Mouse (Mus musculus) midbrain, postnatal 0 days (tissue): ENCODE results near the gene Gm36245. TPM values are rescaled to one million over a fixed set of nuclear protein-coding genes. Genes with fewer than 3 reads are reported as not detected.

Experiments used
- ATAC-seq: fragments of 200-750 bp; cut with Nextera tagmentation; 2 replicates; pipeline ENCODE4 v1.8.0; 2017; ENCODE audit warnings: moderate number of reproducible peaks, mild to moderate bottlenecking, moderate TSS enrichment, moderate library complexity; ENCODE audit not compliant: low FRiP score
- DNase-seq: peaks from one replicate; pipeline ENCODE4 v3.0.0-alpha.2; 2015; ENCODE audit warnings: low spot score
- H3K27ac ChIP-seq: fragments of 300-500 bp; sonication (generic); 2 replicates; pipeline ENCODE4 v1.5.1; 2014; ENCODE audit warnings: low read depth, mild to moderate bottlenecking, low read length, mixed read lengths
- H3K27me3 ChIP-seq: fragments of 300-500 bp; sonication (generic); 2 replicates; pipeline ENCODE4 v1.6.1; 2014; ENCODE audit warnings: low read length, control low read depth, mixed read lengths; ENCODE audit not compliant: insufficient read depth
- H3K36me3 ChIP-seq: fragments of 300-500 bp; sonication (generic); 2 replicates; pipeline ENCODE4 v1.6.1; 2014; ENCODE audit warnings: low read length, control low read depth, mixed read lengths; ENCODE audit not compliant: insufficient read depth
- H3K4me1 ChIP-seq: fragments of 300-500 bp; sonication (generic); 2 replicates; pipeline ENCODE4 v1.6.1; 2014; ENCODE audit warnings: mild to moderate bottlenecking, control low read depth, antibody characterized with exemption, low read length, mixed read lengths; ENCODE audit not compliant: insufficient read depth
- H3K4me2 ChIP-seq: fragments of 300-500 bp; sonication (generic); 2 replicates; pipeline ENCODE4 v1.6.1; 2014; ENCODE audit warnings: low read depth, mild to moderate bottlenecking, low read length, mixed read lengths; ENCODE audit not compliant: poor library complexity, severe bottlenecking
- H3K4me3 ChIP-seq: fragments of 300-500 bp; sonication (generic); 2 replicates; pipeline ENCODE4 v1.5.1; 2014; ENCODE audit warnings: low read depth, mild to moderate bottlenecking, low read length, moderate library complexity
- H3K9ac ChIP-seq: fragments of 300-500 bp; sonication (generic); replicated peaks from 2 replicates; pipeline ENCODE4 v1.6.1; 2014; ENCODE audit warnings: mild to moderate bottlenecking, low read length, moderate library complexity, mixed read lengths; ENCODE audit not compliant: poor library complexity, severe bottlenecking
- H3K9me3 ChIP-seq: fragments of 300-500 bp; sonication (generic); 2 replicates; pipeline ENCODE4 v1.6.1; 2016; ENCODE audit warnings: low read length, control low read depth
- CTCF ChIP-seq: IDR thresholded peaks from 2 replicates; pipeline ENCODE4 v1.5.1; 2016; ENCODE audit warnings: antibody characterized with exemption, mild to moderate bottlenecking
- WGBS: fragments of 180-500 bp; shearing (Covaris S2); extraction: QIAGEN DNeasy Blood & Tissue Kit; methylation state at CpG from one replicate; pipeline ENCODE4 v1.1.7; 2014; 5-methylcytosine and 5-hydroxymethylcytosine counted together
- polyA plus RNA-seq: library from polyadenylated mRNA; unstranded; fragments of >200 nt; fragmentation: Nextera tagmentation; extraction: Ambion mirVana; gene quantifications from 2 replicates; pipeline ENCODE4 v1.2.1, GENCODE M21; 2015
- total RNA-seq: library from RNA; depleted of rRNA; stranded (reverse); fragments of >200 nt; gene quantifications from 2 replicates; pipeline ENCODE4 v1.2.3, GENCODE M21; 2014

Gene Gm36245
- total and polyA plus RNA-seq, 2 experiments from 2014 or later = not detected

DNA sequence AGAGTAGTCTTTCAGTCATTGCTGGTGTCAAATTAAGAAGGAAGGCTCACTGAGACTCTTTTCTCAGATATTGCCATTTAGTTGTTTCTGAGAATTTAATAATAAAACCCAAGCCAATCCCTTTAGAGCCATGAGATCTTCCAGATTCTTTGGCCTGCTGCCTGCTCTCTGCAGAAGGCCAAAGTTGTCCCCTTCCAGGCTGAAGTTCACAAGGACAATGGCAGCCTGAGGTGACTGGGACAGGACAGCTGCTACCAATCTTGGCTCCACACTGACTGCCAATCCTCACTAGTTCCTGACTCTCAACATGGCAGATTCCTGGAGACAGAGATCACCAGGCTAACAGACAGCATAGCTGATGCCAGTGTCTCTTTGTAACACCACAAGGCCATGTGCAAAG, 12.0 kb upstream of the Gm36245 start:
- no peak for DNase-seq

DNA sequence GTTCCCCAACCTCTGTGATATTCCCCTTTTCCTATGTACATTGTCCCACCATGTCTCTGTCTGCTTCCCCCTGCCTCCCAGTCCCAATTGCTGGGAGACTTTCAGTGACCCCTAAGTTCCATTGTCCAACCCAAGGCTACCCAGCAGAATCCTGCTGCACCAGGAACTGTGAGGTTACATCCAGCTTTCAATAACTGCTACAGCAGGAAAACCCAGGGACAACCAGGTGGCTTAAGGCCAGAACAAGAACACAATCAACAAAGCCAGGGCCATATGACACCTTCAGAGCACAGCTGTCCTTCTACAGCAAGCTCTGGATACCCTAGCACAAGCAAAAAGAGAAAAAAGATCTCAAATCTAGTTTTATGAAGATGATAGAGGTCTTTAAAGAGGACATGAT, 10.1 kb upstream of the Gm36245 start:
- Histone ChIP-seq H3K4me3 (no peak overlapping the region), H3K27me3 (no peaks in the 10 kb centered on the region), H3K4me1 (no peaks in the 10 kb centered on the region), H3K9ac (no peak overlapping the region), H3K9me3 (no peaks in the 10 kb centered on the region; the same call in 1 of the 2 replicates), H3K4me2 (no peak overlapping the region), H3K27ac (no peak overlapping the region), H3K36me3 (no peaks in the 10 kb centered on the region)
- DNase-seq (no peak), ATAC-seq (no peak)
- no peak for TF ChIP-seq CTCF

More for the DNA sequence above, 12.0 kb upstream of the Gm36245 start:
- Histone ChIP-seq H3K27ac (no peak overlapping the region), H3K4me2 (no peak overlapping the region), H3K4me1 (no peaks in the 10 kb centered on the region), H3K4me3 (no peak overlapping the region), H3K9me3 (no peaks in the 10 kb centered on the region; the same call in 1 of the 2 replicates), H3K27me3 (no peaks in the 10 kb centered on the region), H3K9ac (no peak overlapping the region), H3K36me3 (no peaks in the 10 kb centered on the region)
- ATAC-seq = no peak
- TF ChIP-seq CTCF = no peak

DNA sequence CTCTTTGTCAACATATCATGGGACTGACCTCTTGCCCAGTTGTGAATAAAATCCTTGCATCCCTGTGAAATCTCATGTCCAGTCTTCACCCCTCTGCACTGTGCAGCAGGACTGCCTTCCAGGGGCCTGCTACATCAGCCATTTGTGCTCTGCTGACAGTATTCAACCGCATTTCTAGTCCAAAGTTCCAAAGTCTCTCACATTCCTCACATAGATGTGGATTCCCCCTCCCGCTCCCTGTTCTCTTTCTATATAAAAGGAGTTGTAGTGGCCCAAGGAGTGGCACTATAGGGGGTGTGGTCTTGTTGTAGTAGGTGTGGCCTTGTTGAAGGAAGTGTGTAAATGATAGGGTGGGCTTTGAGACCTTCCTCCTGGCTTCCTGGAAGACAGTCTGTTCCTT, 8.2 kb upstream of the Gm36245 start:
- WGBS = 78% methylated on average over 2 of the region's 2 CpGs
- H3K36me3 ChIP-seq = no peaks in the 10 kb centered on the region
- DNase-seq (no peak), ATAC-seq (no peak)
- no peaks in the 10 kb centered on the region for H3K9me3 ChIP-seq
- TF ChIP-seq CTCF = no peak
- H3K27me3 ChIP-seq = no peaks in the 10 kb centered on the region
- no peaks in the 10 kb centered on the region for H3K4me1 ChIP-seq
- no peak overlapping the region for H3K9ac ChIP-seq
- no peak overlapping the region for H3K4me2 ChIP-seq
- H3K4me3 ChIP-seq = no peak overlapping the region
- no peak overlapping the region for H3K27ac ChIP-seq

DNA sequence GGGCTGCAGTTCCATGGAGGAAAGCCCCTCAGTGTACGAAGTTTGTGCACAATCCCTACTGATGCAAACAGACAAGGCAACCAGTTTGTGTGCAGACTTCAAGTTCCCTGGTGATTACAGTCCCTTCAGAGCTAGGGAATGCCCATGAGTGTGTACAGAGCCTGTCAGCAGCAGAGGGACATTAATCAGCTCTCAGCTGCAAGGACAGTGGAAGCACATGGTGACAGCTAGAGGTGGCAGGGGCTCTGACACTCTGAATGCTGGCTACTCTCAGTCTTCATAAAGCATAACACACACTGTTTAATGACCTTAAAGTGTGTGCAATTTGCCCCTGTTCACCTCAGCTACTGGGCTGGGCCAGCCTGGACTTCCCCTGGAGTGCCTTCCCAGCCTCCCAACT, 5.5 kb upstream of the Gm36245 start:
- Histone ChIP-seq H3K4me3 (no peak overlapping the region), H3K4me2 (no peak overlapping the region), H3K36me3 (no peaks in the 10 kb centered on the region), H3K4me1 (no peaks in the 10 kb centered on the region), H3K27me3 (no peaks in the 10 kb centered on the region), H3K9ac (no peak overlapping the region), H3K9me3 (no peaks in the 10 kb centered on the region), H3K27ac (no peak overlapping the region)
- no peak for TF ChIP-seq CTCF
- WGBS = 89% methylated on average over 1 of the region's 1 CpGs
- ATAC-seq = no peak
- DNase-seq = no peak

DNA sequence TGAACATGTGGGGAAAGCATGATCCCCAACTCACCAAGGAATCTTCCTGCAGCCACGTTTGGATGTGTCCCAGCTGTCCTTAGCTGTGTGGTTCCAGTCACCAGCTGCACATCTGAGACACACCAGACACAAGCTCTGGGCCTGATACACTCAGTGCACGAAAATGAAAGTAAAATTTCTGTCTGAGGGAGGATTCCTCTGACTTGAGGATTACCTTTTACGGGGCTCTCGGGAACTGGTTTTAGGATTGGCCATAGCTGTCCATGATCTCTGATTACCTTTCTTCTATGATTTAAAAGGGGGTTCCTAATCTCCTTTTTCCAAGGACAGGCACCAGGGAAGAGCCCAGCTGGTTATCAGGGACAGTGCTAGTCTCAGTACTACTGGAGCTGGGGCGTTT, 3.1 kb upstream of the Gm36245 start, which contains the start of gene Apol10b:
TSS of gene Apol10b (minus strand) at position 165 of the 400 bp plus-strand sequence.
- H3K9ac ChIP-seq = no peak within 1 kb of the TSS
- H3K4me3 ChIP-seq = no peak within 1 kb of the TSS
- H3K9me3 ChIP-seq = no peaks in the 10 kb centered on the region
- H3K4me1 ChIP-seq = no peaks in the 10 kb centered on the region
- no peak within 1 kb of the TSS for H3K4me2 ChIP-seq
- H3K36me3 ChIP-seq = no peaks in the 10 kb centered on the region
- H3K27ac ChIP-seq = no peak within 1 kb of the TSS
- no peak for DNase-seq
- 60% methylated on average over 5 of the region's 5 CpGs for WGBS
- no peak for TF ChIP-seq CTCF
- H3K27me3 ChIP-seq = no peaks in the 10 kb centered on the region
- ATAC-seq = no peak

DNA sequence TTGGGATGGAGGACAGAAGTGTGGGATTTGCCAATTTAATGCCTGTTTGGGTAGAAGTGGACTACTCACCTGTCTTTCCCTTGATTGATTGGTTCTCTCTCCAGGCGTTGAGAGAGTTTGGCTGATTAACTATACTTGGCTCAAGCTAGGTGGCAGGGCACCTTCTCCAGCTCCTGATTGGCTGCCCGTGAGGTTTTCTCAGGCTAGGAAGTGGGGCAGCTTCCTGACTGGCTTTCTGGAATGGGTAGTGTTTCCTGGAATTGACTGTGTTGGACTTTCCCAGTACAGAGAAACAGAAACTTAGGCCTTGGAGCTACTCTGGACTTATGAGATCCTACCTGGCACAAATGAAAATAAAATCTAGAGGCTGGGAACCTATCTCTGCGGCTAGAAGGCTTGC, 629 bp upstream of the Gm36245 start:
- Histone ChIP-seq H3K4me2 (no peak overlapping the region), H3K27me3 (no peaks in the 10 kb centered on the region), H3K4me3 (no peak overlapping the region), H3K36me3 (no peaks in the 10 kb centered on the region), H3K9ac (no peak overlapping the region), H3K9me3 (no peaks in the 10 kb centered on the region), H3K27ac (no peak overlapping the region), H3K4me1 (no peaks in the 10 kb centered on the region)
- ATAC-seq = no peak
- WGBS = 80% methylated on average over 3 of the region's 3 CpGs
- no peak for DNase-seq
- TF ChIP-seq CTCF = no peak
